Mouse (Mus musculus): ENCODE measurements around the gene Gm8108. TPM values are rescaled to one million over a fixed set of nuclear protein-coding genes. Genes with fewer than 3 reads are reported as not detected.
"Not testable (repeated sequence)": the region's sequence is repeated elsewhere in the genome, so short reads cannot be mapped to it uniquely, and the experiment has no call there.

Gene Gm8108
- 4.3 and 6.0 TPM in 2 replicates for polyA plus RNA-seq (2015; fragmentation: Nextera tagmentation; extraction: Ambion mirVana)

DNA sequence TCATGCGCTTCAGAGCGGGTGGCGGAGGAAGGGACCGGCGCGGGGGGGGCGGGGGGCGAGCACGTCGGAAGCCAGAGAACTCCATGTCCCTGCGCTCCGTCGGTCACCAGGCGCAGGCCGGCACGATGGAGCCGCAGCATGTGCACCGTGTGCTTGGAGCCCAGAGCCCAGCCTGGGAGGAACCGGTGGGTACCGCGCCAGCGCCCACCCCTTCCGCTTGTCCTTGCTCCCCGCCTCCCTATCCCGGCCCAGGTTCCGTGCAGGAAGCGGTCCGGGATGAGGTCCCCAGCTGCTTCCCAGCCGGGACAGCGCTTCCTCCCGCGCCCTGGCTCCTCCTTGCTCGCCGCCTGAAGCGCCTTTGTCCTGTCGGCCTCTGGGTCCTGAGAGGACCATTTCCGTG, at the start of gene Gm8108:
Gm8108 (plus strand) TSS at position 101 of the 400 bp plus-strand sequence.
- not testable (repeated sequence) for H3K9me3 ChIP-seq (ENCODE audit: control insufficient read depth, low read length); H3K27me3 ChIP-seq (replicated peaks; ENCODE audit: control insufficient read depth, insufficient read depth, low read length); ATAC-seq; H3K27ac ChIP-seq (ENCODE audit: low read depth, low read length); H3K4me1 ChIP-seq (ENCODE audit: control insufficient read depth, insufficient read depth, low read depth, low read length); H3K36me3 ChIP-seq (ENCODE audit: control insufficient read depth, insufficient read depth, low read length)
- peak within 1 kb of the TSS; percentile 58 for H3K9ac ChIP-seq (ENCODE audit: low read depth, low read length)
- 7% methylated on average over 23 of the region's 37 CpGs for WGBS
- H3K4me2 ChIP-seq (ENCODE audit: low read length), result peak within 1 kb of the TSS; percentile 53
- H3K4me3 ChIP-seq (ENCODE audit: low read length), result peak within 1 kb of the TSS; percentile 46

DNA sequence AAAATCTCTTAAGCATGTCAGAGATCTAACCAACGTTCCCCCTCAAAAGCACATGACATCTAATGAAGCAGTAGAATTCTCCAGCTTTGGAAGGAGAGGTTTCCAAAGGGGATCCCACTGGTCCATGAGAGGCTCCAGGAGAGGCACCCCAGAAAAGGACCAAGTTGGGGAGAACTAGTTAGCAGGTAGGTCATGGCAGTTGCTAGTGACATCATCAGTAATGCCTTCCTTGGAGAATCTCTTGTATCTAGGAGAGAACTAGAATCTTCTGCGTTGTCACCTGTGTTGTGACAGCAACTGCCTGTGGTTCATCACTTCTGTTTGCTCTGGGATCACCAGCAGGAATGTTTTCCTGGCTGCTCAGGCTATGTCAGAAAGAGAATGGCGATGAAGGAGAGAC, 26.5 kb upstream of the Gm8108 start, which contains the start of gene Gm3115:
Gm3115 (plus strand) TSS at position 301 of the 400 bp plus-strand sequence.
- H3K36me3 ChIP-seq (ENCODE audit: control insufficient read depth, insufficient read depth, low read length); H3K27ac ChIP-seq (ENCODE audit: low read depth, low read length); H3K4me2 ChIP-seq (ENCODE audit: low read length); ATAC-seq; H3K27me3 ChIP-seq (replicated peaks; ENCODE audit: control insufficient read depth, insufficient read depth, low read length); H3K9ac ChIP-seq (ENCODE audit: low read depth, low read length); H3K4me3 ChIP-seq (ENCODE audit: low read length); H3K4me1 ChIP-seq (ENCODE audit: control insufficient read depth, insufficient read depth, low read depth, low read length); H3K9me3 ChIP-seq (ENCODE audit: control insufficient read depth, low read length): not testable (repeated sequence)
- WGBS, result 79% methylated on average over 2 of the region's 3 CpGs

DNA sequence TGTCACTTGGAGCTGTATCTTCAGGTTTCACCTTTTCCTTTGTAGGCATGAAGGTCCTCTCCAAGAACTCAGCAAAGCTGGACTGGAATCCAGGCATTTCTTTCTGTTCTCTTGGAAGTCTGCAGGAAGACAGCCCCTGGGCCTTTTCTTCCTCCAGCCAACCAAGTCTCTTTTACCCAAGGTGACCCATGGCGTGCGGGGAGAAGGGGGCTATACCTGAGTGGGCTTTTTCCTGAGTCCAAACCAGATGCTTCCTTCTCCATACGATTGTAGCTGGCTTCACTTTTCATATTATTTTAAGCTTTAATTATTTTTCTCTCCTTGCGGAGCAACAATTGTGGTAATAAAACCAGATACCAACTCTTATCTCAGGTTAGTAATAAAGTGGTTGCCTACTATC, 31.3 kb downstream of the Gm8108 start:
- H3K27ac ChIP-seq (ENCODE audit: low read depth, low read length); H3K9ac ChIP-seq (ENCODE audit: low read depth, low read length); H3K9me3 ChIP-seq (ENCODE audit: control insufficient read depth, low read length); H3K4me2 ChIP-seq (ENCODE audit: low read length); H3K36me3 ChIP-seq (ENCODE audit: control insufficient read depth, insufficient read depth, low read length); ATAC-seq; H3K4me3 ChIP-seq (ENCODE audit: low read length); H3K27me3 ChIP-seq (replicated peaks; ENCODE audit: control insufficient read depth, insufficient read depth, low read length); H3K4me1 ChIP-seq (ENCODE audit: control insufficient read depth, insufficient read depth, low read depth, low read length): not testable (repeated sequence)
- WGBS, result 90% methylated on average over 3 of the region's 4 CpGs

DNA sequence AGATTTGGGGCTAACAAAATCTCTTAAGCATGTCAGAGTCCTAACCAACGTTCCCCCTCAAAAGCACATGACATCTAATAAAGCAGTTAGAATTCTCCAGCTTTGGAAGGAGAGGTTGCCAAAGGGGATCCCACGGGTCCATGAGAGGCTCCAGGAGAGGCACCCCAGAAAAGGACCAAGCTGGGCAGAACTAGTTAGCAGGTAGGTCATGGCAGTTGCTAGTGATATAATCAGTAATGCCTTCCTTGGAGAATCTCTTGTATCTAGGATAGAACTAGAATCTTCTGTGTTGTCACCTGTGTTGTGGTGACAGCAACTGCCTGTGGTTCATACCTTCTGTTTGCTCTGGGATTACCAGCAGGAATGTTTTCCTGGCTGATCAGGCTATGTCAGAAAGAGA, 54.4 kb downstream of the Gm8108 start, which contains the start of gene Gm3127:
Gm3127 (plus strand) TSS at position 301 of the 400 bp plus-strand sequence.
- H3K4me2 ChIP-seq (ENCODE audit: low read length); H3K4me3 ChIP-seq (ENCODE audit: low read length); H3K9ac ChIP-seq (ENCODE audit: low read depth, low read length); ATAC-seq; H3K27ac ChIP-seq (ENCODE audit: low read depth, low read length); H3K27me3 ChIP-seq (replicated peaks; ENCODE audit: control insufficient read depth, insufficient read depth, low read length); H3K9me3 ChIP-seq (ENCODE audit: control insufficient read depth, low read length); H3K36me3 ChIP-seq (ENCODE audit: control insufficient read depth, insufficient read depth, low read length); H3K4me1 ChIP-seq (ENCODE audit: control insufficient read depth, insufficient read depth, low read depth, low read length): not testable (repeated sequence)
- WGBS, result no CpG with 5 or more reads among the region's 2 CpGs

DNA sequence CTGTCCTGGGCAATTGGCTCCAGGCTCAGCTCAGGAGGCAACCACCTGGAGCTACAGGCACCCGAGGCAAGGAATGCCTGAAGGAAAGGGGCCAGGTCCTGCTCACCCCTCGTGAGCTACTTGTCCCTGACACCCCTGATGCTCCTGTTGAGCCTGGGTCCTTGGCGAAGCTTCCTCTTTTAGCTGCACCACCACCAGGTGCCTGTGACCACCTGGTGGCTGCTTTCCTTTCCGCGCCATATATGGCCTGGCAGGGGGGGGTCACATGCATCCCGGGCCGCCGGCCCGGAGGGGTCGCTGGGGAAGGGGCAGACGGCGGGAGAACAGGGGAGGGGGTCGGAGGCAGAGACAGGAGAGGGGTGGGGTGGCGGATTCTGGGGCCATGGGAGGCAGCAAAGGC, 71.7 kb downstream of the Gm8108 start:
- peak overlapping the region; percentile 43 for H3K4me3 ChIP-seq (ENCODE audit: low read length)
- peak overlapping the region; percentile 57 for H3K4me2 ChIP-seq (ENCODE audit: low read length)
- not testable (repeated sequence) for ATAC-seq; H3K27me3 ChIP-seq (replicated peaks; ENCODE audit: control insufficient read depth, insufficient read depth, low read length); H3K36me3 ChIP-seq (ENCODE audit: control insufficient read depth, insufficient read depth, low read length); H3K27ac ChIP-seq (ENCODE audit: low read depth, low read length); H3K9me3 ChIP-seq (ENCODE audit: control insufficient read depth, low read length); H3K4me1 ChIP-seq (ENCODE audit: control insufficient read depth, insufficient read depth, low read depth, low read length)
- WGBS, result 5% methylated on average over 10 of the region's 14 CpGs
- H3K9ac ChIP-seq (ENCODE audit: low read depth, low read length), result peak overlapping the region; percentile 61

Other genes starting within 250 kb of the Gm8108 start
- gene Gm2916, start 226.4 kb upstream of the Gm8108 start, polyA plus RNA-seq (2015; fragmentation: Nextera tagmentation; extraction: Ambion mirVana), result not detected in 2 replicates
- gene Gm3029, start 178.8 kb upstream of the Gm8108 start, polyA plus RNA-seq (2015; fragmentation: Nextera tagmentation; extraction: Ambion mirVana), result not detected in 2 replicates
- 1.7 TPM in 2 replicates for gene Gm3095, start 147.0 kb upstream of the Gm8108 start, polyA plus RNA-seq (2015; fragmentation: Nextera tagmentation; extraction: Ambion mirVana)
- not detected in 2 replicates for gene Gm3099, start 112.1 kb upstream of the Gm8108 start, polyA plus RNA-seq (2015; fragmentation: Nextera tagmentation; extraction: Ambion mirVana)
- 4.2 and 4.3 TPM in 2 replicates for gene Gm5796, start 86.6 kb upstream of the Gm8108 start, polyA plus RNA-seq (2015; fragmentation: Nextera tagmentation; extraction: Ambion mirVana)
- gene Gm3115, start 26.4 kb upstream of the Gm8108 start, polyA plus RNA-seq (2015; fragmentation: Nextera tagmentation; extraction: Ambion mirVana), result not detected in 2 replicates
- gene Gm3127, start 54.5 kb downstream of the Gm8108 start, polyA plus RNA-seq (2015; fragmentation: Nextera tagmentation; extraction: Ambion mirVana), result not detected in 2 replicates
- gene Gm2974, start 72.0 kb downstream of the Gm8108 start, polyA plus RNA-seq (2015; fragmentation: Nextera tagmentation; extraction: Ambion mirVana), result 9.4 and 11.4 TPM in 2 replicates
- not detected in 2 replicates for gene Gm3138, start 139.1 kb downstream of the Gm8108 start, polyA plus RNA-seq (2015; fragmentation: Nextera tagmentation; extraction: Ambion mirVana)
- not detected in 2 replicates for gene Gm3149, start 206.8 kb downstream of the Gm8108 start, polyA plus RNA-seq (2015; fragmentation: Nextera tagmentation; extraction: Ambion mirVana)
- gene 2610042L04Rik, start 224.2 kb downstream of the Gm8108 start, polyA plus RNA-seq (2015; fragmentation: Nextera tagmentation; extraction: Ambion mirVana), result 7.8 and 7.9 TPM in 2 replicates

Data from hindbrain, embryonic 16.5 days (tissue).